In genomic region chr9:78629991-78630390, GRCm38 (mm10) we compare ENCODE assay signal across 11 mouse cellular contexts. TPM values are rescaled to one million over a fixed set of nuclear protein-coding genes. Genes with fewer than 3 reads are reported as not detected.
DNase-seq lines count a peak whose midpoint lies in the region; ATAC-seq lines count a peak whose summit lies in the region.
"Had no signal": no experiment of that assay in that cellular context is flagged by ENCODE, and none has a peak within 500 bp of the region (broad histone marks: within the 10 kb centered on the region; RNA-seq: fewer than 3 reads in every experiment).

No protein-coding gene starts in this region.

- H3K4me3 ChIP-seq in heart, embryonic 12.5 days, result no peak overlapping the region
- peak overlapping the region; percentile 28; the same call in 1 of the 2 replicates for H3K4me3 ChIP-seq in brown adipose tissue, adult 24 weeks (ENCODE audit: insufficient read depth, low read depth, low read length)
- H3K4me3 ChIP-seq: limb, embryonic 12.5 days; megakaryocyte, embryonic 14.5 days had no signal

- DNase-seq in heart, adult 8-10 months (ENCODE audit: low spot score), result no peak
- peak; percentile 41 for DNase-seq in lung, postnatal 10 days
- DNase-seq in lung, adult 18-20 months, result no peak
- peak; percentile 51 to 54 for DNase-seq in kidney, postnatal 4 days
- DNase-seq in left cerebral cortex, postnatal 14 days (ENCODE audit: low spot score in 2 of 2), result no peak
- DNase-seq in gastrocnemius, postnatal 14 days, result no peak
- DNase-seq: adrenal gland, postnatal 14 days had no signal

- no peaks in the 10 kb centered on the region for H3K4me1 ChIP-seq in heart, embryonic 12.5 days (replicated peaks)
- H3K4me1 ChIP-seq in brown adipose tissue, adult 24 weeks (ENCODE audit: control insufficient read depth, insufficient read depth, insufficient read length, low read length), result no peaks in the 10 kb centered on the region
- H3K4me1 ChIP-seq: limb, embryonic 12.5 days; megakaryocyte, embryonic 14.5 days had no signal

- H3K27me3 ChIP-seq in heart, embryonic 12.5 days (replicated peaks), result no peaks in the 10 kb centered on the region
- H3K27me3 ChIP-seq: limb, embryonic 12.5 days; megakaryocyte, embryonic 14.5 days had no signal

- H3K9ac ChIP-seq in heart, embryonic 12.5 days, result no peak overlapping the region
- H3K9ac ChIP-seq: limb, embryonic 12.5 days had no signal

- no peak for ATAC-seq in heart, embryonic 12.5 days (ENCODE audit: insufficient number of reproducible peaks, low FRiP score)

- 44% methylated on average over 6 of the region's 6 CpGs for WGBS in heart, embryonic 12.5 days

- no peaks in the 10 kb centered on the region for H3K9me3 ChIP-seq in heart, embryonic 12.5 days (replicated peaks)
- H3K9me3 ChIP-seq: limb, embryonic 12.5 days; megakaryocyte, embryonic 14.5 days had no signal

- intact Hi-C loops in left cerebral cortex, postnatal 14 days (cut with DNase I), result no loop called here
- intact Hi-C loops in gastrocnemius, postnatal 14 days (cut with DNase I; ENCODE audit: low total_unique reads), result no loop called here

- no peaks in the 10 kb centered on the region for H3K36me3 ChIP-seq in heart, embryonic 12.5 days
- H3K36me3 ChIP-seq: limb, embryonic 12.5 days had no signal

- H3K27ac ChIP-seq in heart, embryonic 12.5 days (ENCODE audit: poor library complexity, severe bottlenecking), result no peak overlapping the region
- no peak overlapping the region for H3K27ac ChIP-seq in brown adipose tissue, adult 24 weeks (replicated peaks; ENCODE audit: low read depth, low read length)
- H3K27ac ChIP-seq: limb, embryonic 12.5 days had no signal

- H3K4me2 ChIP-seq in heart, embryonic 12.5 days, result peak overlapping the region; percentile 9; the same call in 1 of the 2 replicates
- H3K4me2 ChIP-seq: limb, embryonic 12.5 days had no signal

RNA-seq across cellular contexts. Expression of gene Cd109, which starts 14.6 kb away (rescaled TPM):
- polyA plus RNA-seq in heart, embryonic 12.5 days (2016; fragmentation: Nextera tagmentation; extraction: Ambion mirVana), result 1.7 and 1.8 TPM in 2 replicates
- total RNA-seq in heart, adult 8-10 months (2022), result 1 to 10 TPM in 1 of 4 experiments, under 1 TPM in 3; 0.50 to 1.2 (median 0.70) TPM
- 0.21 and 0.71 TPM in 2 replicates for polyA plus RNA-seq in brown adipose tissue, adult 24 weeks (2012; ENCODE audit: insufficient read depth, insufficient read length, missing spikeins)
- total RNA-seq in left cerebral cortex, postnatal 14 days (2021), result 1 to 10 TPM in 1 of 2 experiments, under 1 TPM in 1; 0.64 to 1.2 TPM
- total RNA-seq in gastrocnemius, postnatal 14 days (2021), result 1 to 10 TPM; 5.7 to 6.1 TPM

RNA-seq across cellular contexts. Expression of gene Slc17a5, which starts 42.1 kb away (rescaled TPM):
- 8.2 and 8.5 TPM in 2 replicates for polyA plus RNA-seq in heart, embryonic 12.5 days (2016; fragmentation: Nextera tagmentation; extraction: Ambion mirVana)
- total RNA-seq in heart, adult 8-10 months (2022), result 1 to 10 TPM; 4.5 to 7.4 (median 5.8) TPM
- polyA plus RNA-seq in brown adipose tissue, adult 24 weeks (2012; ENCODE audit: insufficient read depth, insufficient read length, missing spikeins), result 3.5 and 4.4 TPM in 2 replicates
- 10 to 100 TPM; 17.6 to 19.2 TPM for total RNA-seq in left cerebral cortex, postnatal 14 days (2021)
- 1 to 10 TPM; 3.9 to 4.6 TPM for total RNA-seq in gastrocnemius, postnatal 14 days (2021)

Comparison
In these comparisons a context has a peak if more than half of its experiments do, and no peak if none do; other contexts are left out.
1. DNase-seq: peak in lung, postnatal 10 days (single experiment) and kidney, postnatal 4 days (2 of 2); none in heart, adult 8-10 months (single experiment), lung, adult 18-20 months (0 of 2), left cerebral cortex, postnatal 14 days (0 of 2) and gastrocnemius, postnatal 14 days (single experiment).